Mouse (Mus musculus): Measurements from ENCODE around the gene L3hypdh. TPM values are rescaled to one million over a fixed set of nuclear protein-coding genes. Genes with fewer than 3 reads are reported as not detected.

The L3hypdh gene
- total RNA-seq, 2 experiments from 2014 or later = 2.2 to 2.6 TPM

Small RNA genes within 50 kb of the gene (microRNA-seq; reads per million reads assigned to microRNA genes)
- gene Gm24466 = not detected

Other genes with a start within 250 kb of the L3hypdh start
- 10 to 100 TPM; 12.1 to 14.6 TPM for gene Gpr135, start 14.3 kb downstream of the L3hypdh start, total RNA-seq (2021)
- 10 to 100 TPM; 48.2 to 51.3 TPM for gene Jkamp, start 150 bp upstream of the L3hypdh start, total RNA-seq (2021)
- gene Ccdc175, start 99.6 kb upstream of the L3hypdh start, total RNA-seq (2021) = not detected